Mouse (Mus musculus): ENCODE data around the gene Sirt2. TPM values are rescaled to one million over a fixed set of nuclear protein-coding genes. Genes with fewer than 3 reads are reported as not detected.

Gene Sirt2
- polyA plus RNA-seq (2016; fragmentation: Nextera tagmentation; extraction: Ambion mirVana) = 59.8 and 74.5 TPM in 2 replicates

DNA sequence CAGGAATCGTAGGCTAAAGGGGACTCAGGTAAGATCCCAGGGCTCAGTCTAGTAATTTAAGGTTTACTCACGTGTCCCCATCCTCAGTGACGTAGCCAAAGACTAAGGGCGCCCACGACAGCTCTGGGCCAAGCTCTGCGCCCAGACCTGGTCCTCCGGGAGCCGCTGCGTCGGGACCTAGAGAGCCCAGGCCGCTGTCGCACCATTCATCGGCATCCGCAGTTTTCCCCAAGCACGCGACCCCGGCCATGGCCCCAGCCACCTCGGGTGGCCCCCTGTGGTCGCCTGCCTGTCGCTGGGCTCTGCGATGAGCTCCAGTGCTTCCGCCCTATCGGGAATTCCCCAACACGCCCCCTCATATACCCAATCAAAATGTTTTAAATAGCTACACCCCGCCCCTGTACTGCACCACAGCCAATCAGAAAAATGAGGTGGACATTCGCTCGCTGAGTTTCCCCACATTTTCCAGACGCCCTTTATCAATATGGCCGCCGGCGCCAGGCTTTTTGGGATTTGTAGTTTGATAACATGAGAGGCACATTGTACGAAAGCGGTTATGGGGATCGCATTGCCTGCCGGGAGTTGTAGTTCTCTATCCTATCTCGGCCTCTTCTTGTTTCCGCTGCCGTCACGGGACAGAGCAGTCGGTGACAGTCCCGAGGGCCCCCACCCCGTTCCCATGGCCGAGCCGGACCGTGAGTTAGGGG, at the start of gene Sirt2:
Sirt2 (plus strand) TSS at position 563 of the 707 bp plus-strand sequence.
- under 1% methylated on average over 45 of the region's 45 CpGs for WGBS
- Histone ChIP-seq H3K4me1 (peaks cover 27% of the 10 kb centered on the region), H3K27me3 (ENCODE audit: low read depth, poor library complexity, severe bottlenecking) (no peaks in the 10 kb centered on the region), H3K4me3 (peak within 1 kb of the TSS; percentile 83), H3K9me3 (replicated peaks) (no peaks in the 10 kb centered on the region), H3K36me3 (peaks cover 17% of the 10 kb centered on the region), H3K27ac (peak within 1 kb of the TSS; percentile 81)
- DNase-seq (ENCODE audit: low spot score) = peak; percentile 91

DNA sequence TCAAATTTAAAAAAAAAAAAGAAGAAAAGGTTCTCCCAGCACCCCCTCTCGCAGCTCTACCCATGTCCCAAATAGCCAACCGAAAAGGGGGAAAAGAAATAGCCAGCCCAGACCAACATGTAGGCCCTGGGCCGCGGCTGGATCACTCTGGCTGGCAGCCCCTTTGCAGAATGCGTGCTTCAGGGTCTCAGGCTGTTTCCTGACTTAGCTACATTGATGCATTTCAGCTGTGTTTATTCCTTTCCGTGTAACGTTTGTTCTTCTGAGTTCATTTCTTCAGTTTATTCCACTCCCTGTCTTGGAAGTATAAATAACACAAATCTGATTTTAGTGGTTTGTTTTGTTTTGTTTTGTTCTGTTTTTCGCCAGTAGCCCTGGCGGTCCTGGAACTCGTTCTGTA, 48.8 kb upstream of the Sirt2 start:
- H3K27me3 ChIP-seq (ENCODE audit: low read depth, poor library complexity, severe bottlenecking) = no peaks in the 10 kb centered on the region
- no peaks in the 10 kb centered on the region for H3K36me3 ChIP-seq
- H3K4me3 ChIP-seq = no peak overlapping the region
- WGBS = 92% methylated on average over 10 of the region's 10 CpGs
- no peaks in the 10 kb centered on the region for H3K9me3 ChIP-seq (replicated peaks)
- DNase-seq (ENCODE audit: low spot score) = no peak
- no peak overlapping the region for H3K27ac ChIP-seq
- peaks cover 31% of the 10 kb centered on the region for H3K4me1 ChIP-seq

DNA sequence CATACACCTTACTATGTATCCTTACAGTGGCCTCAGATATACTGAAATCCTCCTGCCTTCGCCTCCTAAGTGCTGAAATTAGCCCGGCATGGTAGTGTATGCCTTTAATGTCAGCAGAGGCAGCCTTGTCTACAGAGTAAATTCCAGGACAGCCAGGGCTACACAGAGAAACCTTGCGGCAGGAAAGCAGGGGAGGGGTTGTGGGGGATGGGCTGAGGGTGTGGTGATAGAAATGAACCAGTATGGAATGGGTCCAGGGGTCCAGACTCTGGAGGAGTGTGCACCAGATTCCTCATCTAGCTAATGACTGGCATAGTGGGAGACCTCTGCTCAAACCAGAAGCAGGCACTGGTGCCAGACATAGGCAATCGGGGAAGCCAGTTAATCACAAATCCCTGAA, 47.4 kb upstream of the Sirt2 start:
- H3K4me1 ChIP-seq = peaks cover 31% of the 10 kb centered on the region
- H3K27ac ChIP-seq = no peak overlapping the region
- H3K36me3 ChIP-seq = peaks cover 2% of the 10 kb centered on the region; the same call in 1 of the 2 replicates
- 59% methylated on average over 4 of the region's 4 CpGs for WGBS
- no peaks in the 10 kb centered on the region for H3K27me3 ChIP-seq (ENCODE audit: low read depth, poor library complexity, severe bottlenecking)
- DNase-seq (ENCODE audit: low spot score) = no peak
- no peaks in the 10 kb centered on the region; the same call in 1 of the 2 replicates for H3K9me3 ChIP-seq (replicated peaks)
- H3K4me3 ChIP-seq = no peak overlapping the region

DNA sequence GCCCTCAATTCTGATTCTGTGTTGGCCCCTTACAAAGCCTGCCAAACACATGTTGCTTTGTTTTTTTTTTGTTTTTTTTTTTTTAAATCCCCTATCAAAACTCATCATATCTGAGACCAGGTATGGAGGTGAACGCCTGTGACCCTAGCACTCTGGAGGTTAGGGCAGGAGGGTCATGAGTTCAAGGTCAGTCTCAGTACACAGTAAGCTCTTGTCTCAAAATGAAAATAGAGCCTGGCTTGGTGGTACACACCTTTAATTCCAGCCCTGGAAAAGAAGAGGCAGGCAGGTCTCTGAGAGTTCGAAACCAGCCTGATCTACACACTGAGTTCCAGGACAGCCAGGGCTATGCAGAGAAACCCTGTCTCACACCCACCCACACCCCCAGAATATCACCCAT, 46.9 kb upstream of the Sirt2 start:
- Histone ChIP-seq H3K27ac (no peak overlapping the region), H3K27me3 (ENCODE audit: low read depth, poor library complexity, severe bottlenecking) (no peaks in the 10 kb centered on the region), H3K9me3 (replicated peaks) (no peaks in the 10 kb centered on the region; the same call in 1 of the 2 replicates), H3K36me3 (peaks cover 7% of the 10 kb centered on the region), H3K4me1 (peaks cover 27% of the 10 kb centered on the region), H3K4me3 (no peak overlapping the region)
- DNase-seq (ENCODE audit: low spot score) = no peak
- WGBS = 89% methylated on average over 2 of the region's 2 CpGs

DNA sequence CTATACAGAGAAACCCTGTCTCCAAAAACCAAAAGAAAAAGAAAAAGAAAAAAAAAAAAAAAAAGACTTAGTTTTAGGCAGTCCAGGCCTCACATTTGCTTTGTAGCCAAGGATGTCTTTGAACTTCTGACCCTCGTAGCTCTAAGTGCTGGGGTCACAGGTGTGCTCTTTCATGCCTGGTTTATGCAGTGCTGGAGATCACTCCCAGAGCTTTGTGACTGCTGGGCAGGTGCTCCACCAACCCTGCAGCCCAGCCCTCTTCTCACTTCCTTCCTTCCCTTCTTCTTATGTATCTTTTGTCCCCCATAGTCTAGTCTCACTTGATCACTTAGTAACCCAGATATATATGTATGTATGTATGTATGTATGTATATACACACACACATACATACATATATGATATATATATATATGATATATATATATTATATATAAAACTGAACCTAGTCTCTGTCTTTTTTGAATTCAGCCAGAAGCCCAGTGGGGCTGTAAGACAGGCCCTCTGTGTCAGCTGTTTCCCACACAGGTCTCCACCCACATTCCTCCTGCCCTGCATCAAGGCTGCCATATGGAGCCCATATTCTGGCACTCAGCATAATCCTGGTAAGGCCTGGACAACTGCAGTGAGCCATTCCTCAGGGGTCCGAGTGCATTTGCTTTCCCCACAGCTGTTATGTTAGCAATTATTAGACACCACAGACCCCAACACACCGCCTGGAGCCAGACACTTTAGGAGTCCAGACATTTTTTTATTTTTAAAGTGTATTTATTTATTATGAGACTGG, 45.6 kb upstream of the Sirt2 start:
- no peaks in the 10 kb centered on the region; the same call in 1 of the 2 replicates for H3K9me3 ChIP-seq (replicated peaks)
- H3K36me3 ChIP-seq = peaks cover 17% of the 10 kb centered on the region
- no peak overlapping the region for H3K27ac ChIP-seq
- no peaks in the 10 kb centered on the region for H3K27me3 ChIP-seq (ENCODE audit: low read depth, poor library complexity, severe bottlenecking)
- no peak overlapping the region for H3K4me3 ChIP-seq
- 74% methylated on average over 3 of the region's 3 CpGs for WGBS
- H3K4me1 ChIP-seq = peaks cover 23% of the 10 kb centered on the region
- no peak for DNase-seq (ENCODE audit: low spot score)

DNA sequence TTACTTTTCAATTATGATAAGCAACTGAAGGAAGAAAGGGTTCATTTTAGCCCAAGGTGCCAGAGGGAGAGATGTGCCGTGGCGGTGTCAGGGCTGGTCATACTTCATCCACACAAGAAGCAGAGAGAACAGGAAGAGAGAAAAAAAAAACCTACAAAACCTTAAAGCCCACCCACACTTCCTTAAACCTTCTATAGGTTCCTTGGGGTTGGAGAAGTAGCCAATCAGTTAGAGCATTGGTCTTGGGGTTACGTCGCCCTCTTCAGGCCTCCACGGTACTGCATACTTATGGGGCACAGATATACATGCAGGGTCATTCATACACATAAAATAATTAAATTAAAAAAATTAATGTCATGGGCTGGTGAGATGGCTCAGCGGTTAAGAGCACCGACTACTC, 44.5 kb upstream of the Sirt2 start:
- DNase-seq (ENCODE audit: low spot score) = no peak
- no peak overlapping the region for H3K27ac ChIP-seq
- no peaks in the 10 kb centered on the region; the same call in 1 of the 2 replicates for H3K9me3 ChIP-seq (replicated peaks)
- H3K4me3 ChIP-seq = no peak overlapping the region
- peaks cover 17% of the 10 kb centered on the region for H3K36me3 ChIP-seq
- peaks cover 12% of the 10 kb centered on the region for H3K4me1 ChIP-seq
- WGBS = 92% methylated on average over 7 of the region's 7 CpGs
- H3K27me3 ChIP-seq (ENCODE audit: low read depth, poor library complexity, severe bottlenecking) = no peaks in the 10 kb centered on the region

DNA sequence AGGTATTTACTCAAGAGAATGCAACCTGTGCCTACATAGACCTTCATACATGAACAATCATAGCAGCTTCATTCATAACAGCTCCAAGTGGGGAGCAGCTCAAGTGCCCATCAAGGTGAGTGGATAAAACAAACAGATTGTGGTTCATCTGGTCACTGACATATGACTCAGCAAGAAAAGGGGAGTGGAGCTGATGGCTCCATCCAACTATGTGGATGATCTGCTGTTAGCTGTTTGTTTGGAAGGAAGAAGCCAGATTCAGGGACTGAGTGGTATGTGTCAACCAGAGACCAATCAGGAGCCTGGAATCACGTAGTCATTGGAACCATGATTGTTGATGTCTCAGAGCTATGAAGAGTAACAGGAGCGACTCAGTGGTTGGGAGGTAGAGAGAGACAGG, 41.9 kb upstream of the Sirt2 start:
- DNase-seq (ENCODE audit: low spot score) = no peak
- no peaks in the 10 kb centered on the region; the same call in 1 of the 2 replicates for H3K9me3 ChIP-seq (replicated peaks)
- H3K27ac ChIP-seq = no peak overlapping the region
- H3K4me3 ChIP-seq = no peak overlapping the region
- H3K36me3 ChIP-seq = peaks cover 17% of the 10 kb centered on the region
- 92% methylated on average over 2 of the region's 2 CpGs for WGBS
- no peaks in the 10 kb centered on the region; the same call in 1 of the 2 replicates for H3K4me1 ChIP-seq
- no peaks in the 10 kb centered on the region for H3K27me3 ChIP-seq (ENCODE audit: low read depth, poor library complexity, severe bottlenecking)

DNA sequence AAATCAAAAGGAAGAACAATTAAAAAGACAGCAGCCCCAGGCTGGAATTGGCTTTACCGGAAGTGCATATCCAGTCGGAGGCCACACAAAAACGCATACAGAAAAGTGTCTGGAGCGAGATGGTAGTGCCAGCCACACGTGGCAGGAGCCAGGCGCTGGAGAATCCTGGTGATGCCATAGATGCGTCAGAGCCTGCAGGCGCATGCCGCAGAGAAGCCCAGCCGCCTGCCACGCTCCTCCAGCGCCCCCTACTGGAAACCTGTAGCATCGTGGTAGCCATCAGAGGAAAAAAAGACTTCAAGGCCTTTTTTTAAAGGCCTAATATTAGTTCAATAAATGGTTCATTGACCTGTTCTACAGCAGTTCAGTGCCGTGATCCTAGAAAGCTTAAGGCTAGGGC, 39.9 kb upstream of the Sirt2 start:
- no peak overlapping the region for H3K4me3 ChIP-seq
- DNase-seq (ENCODE audit: low spot score) = peak; percentile 89
- H3K27me3 ChIP-seq (ENCODE audit: low read depth, poor library complexity, severe bottlenecking) = peaks cover 8% of the 10 kb centered on the region; the same call in 1 of the 2 replicates
- H3K36me3 ChIP-seq = peaks cover 26% of the 10 kb centered on the region
- no peak overlapping the region for H3K27ac ChIP-seq
- H3K9me3 ChIP-seq (replicated peaks) = no peaks in the 10 kb centered on the region; the same call in 1 of the 2 replicates
- 11% methylated on average over 14 of the region's 14 CpGs for WGBS
- no peaks in the 10 kb centered on the region; the same call in 1 of the 2 replicates for H3K4me1 ChIP-seq

DNA sequence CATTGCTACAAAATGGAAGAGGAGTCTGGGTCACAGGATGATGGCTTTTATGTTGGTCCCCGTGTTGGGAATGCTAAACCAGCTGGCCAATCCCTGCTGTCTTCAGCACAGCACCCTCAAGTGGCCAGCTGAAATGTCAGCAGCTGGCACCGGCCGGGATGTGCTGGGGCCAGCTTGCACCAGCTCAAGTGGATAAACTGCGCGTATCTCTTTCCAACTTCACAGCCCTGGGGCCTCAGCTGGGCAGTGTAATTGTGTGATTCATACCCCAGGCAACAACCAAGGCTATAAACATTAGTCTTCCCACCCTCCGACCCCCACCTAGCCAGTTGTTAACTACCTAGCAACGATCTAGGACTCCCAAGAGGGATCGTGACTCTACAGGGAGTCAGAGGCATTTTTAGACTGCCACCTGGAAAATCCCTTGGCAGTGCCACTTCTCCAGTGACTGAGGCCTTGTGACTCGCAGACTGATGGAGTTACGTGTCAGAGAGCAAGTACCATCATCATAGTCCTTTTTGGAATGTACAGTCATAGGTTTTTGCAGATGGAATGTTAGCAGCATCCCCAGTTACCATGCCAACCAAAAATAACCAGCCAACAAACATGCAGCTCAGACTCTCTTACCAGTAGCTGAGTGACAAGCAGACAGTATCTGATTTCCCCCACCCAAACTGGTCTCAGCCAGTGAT, 38.7 kb upstream of the Sirt2 start:
- H3K4me3 ChIP-seq = no peak overlapping the region
- no peaks in the 10 kb centered on the region; the same call in 1 of the 2 replicates for H3K9me3 ChIP-seq (replicated peaks)
- WGBS = 58% methylated on average over 10 of the region's 10 CpGs
- no peak for DNase-seq (ENCODE audit: low spot score)
- peaks cover 7% of the 10 kb centered on the region for H3K4me1 ChIP-seq
- H3K36me3 ChIP-seq = peaks cover 26% of the 10 kb centered on the region
- peaks cover 18% of the 10 kb centered on the region; the same call in 1 of the 2 replicates for H3K27me3 ChIP-seq (ENCODE audit: low read depth, poor library complexity, severe bottlenecking)
- no peak overlapping the region for H3K27ac ChIP-seq

DNA sequence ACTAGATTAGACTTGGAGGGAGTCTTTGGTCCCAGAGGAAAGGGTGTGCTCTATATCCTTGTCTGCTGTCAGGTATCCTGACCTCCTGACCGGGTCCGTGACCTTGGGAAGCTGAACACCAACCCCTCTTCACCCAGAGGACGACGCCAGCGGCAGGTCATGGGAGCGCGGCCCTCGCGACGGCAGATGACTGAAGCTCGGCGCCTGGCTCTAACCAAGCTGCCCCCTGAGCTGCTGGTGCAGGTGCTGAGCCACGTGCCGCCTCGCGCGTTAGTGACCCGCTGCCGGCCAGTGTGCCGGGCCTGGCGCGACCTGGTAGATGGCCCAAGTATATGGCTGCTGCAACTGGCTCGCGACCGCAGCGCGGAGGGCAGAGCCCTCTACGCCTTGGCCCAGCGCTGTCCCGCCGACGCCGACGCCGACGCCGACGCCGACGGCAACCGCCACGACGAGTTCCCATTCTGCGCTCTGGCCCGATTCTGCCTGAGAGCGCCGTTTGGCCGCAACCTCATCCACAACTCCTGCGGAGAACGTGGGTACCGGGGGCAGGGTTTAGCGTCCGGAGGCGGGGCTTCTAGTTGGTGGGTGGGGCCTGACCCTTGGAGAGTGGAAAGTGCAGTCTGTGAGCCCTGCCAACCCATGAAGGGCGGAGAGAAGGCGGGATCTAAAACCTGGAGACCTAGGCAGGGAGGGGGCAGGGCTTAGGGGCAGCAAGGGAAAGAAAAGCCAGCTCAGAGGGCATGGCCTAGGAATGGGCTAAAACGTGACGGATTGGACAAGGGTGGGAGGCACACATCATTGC, 34.0 kb upstream of the Sirt2 start:
- Histone ChIP-seq H3K27me3 (ENCODE audit: low read depth, poor library complexity, severe bottlenecking) (peaks cover 18% of the 10 kb centered on the region; the same call in 1 of the 2 replicates), H3K4me3 (peak overlapping the region; percentile 60), H3K36me3 (peaks cover 36% of the 10 kb centered on the region), H3K4me1 (peaks cover 17% of the 10 kb centered on the region), H3K9me3 (replicated peaks) (no peaks in the 10 kb centered on the region), H3K27ac (peak overlapping the region; percentile 82)
- WGBS = 3% methylated on average over 58 of the region's 58 CpGs
- DNase-seq (ENCODE audit: low spot score) = peak; percentile 87

DNA sequence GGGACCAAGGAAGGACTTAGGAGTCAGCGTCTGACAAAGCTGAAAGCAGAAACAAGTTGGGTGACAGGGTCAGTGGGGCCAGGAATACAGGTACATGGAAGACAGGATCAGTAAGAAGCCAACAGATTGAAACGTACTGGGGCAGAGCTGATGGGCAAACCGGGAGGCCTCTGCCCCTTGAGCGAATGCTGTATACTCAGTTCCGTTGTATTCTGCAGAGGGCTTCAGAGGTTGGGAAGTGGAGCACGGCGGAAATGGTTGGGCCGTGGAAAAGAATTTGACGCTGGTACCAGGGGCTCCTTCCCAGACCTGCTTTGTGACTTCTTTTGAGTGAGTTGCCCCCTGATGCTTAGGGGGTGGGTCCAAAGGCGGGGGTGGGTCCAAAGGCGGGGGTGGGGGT, 33.3 kb upstream of the Sirt2 start:
- Histone ChIP-seq H3K27me3 (ENCODE audit: low read depth, poor library complexity, severe bottlenecking) (peaks cover 18% of the 10 kb centered on the region; the same call in 1 of the 2 replicates), H3K36me3 (peaks cover 42% of the 10 kb centered on the region), H3K27ac (peak overlapping the region; percentile 82), H3K9me3 (replicated peaks) (no peaks in the 10 kb centered on the region), H3K4me1 (peaks cover 17% of the 10 kb centered on the region), H3K4me3 (peak overlapping the region; percentile 60)
- WGBS = 11% methylated on average over 11 of the region's 11 CpGs
- no peak for DNase-seq (ENCODE audit: low spot score)

DNA sequence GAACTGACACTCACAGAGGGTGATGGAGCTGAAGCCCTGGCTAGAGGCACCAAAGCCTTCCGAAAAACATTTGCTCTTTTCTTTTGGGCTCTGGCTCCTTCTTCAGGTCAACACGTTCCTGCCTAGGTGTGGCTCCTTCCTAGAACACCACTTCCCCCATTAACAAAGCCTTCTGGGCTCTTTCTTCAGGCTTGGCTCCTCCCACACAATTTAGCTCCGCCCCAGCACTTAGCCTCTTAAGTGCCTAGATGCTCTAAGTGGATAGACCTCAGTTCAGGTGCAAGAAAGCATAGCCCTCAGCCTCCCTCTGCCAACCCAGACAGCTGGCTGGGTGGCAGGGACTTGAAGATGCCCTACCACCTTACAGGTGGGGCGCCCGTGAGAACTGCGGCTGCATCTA, 30.8 kb upstream of the Sirt2 start:
- H3K36me3 ChIP-seq = peaks cover 64% of the 10 kb centered on the region

More for the DNA sequence above, 30.8 kb upstream of the Sirt2 start:
- WGBS = 78% methylated on average over 6 of the region's 6 CpGs
- Histone ChIP-seq H3K9me3 (replicated peaks) (no peaks in the 10 kb centered on the region), H3K4me1 (peaks cover 17% of the 10 kb centered on the region), H3K27ac (no peak overlapping the region), H3K4me3 (no peak overlapping the region), H3K27me3 (ENCODE audit: low read depth, poor library complexity, severe bottlenecking) (peaks cover 18% of the 10 kb centered on the region; the same call in 1 of the 2 replicates)
- DNase-seq (ENCODE audit: low spot score) = no peak
